Mouse (Mus musculus): ENCODE results near the gene Wwp2. TPM values are rescaled to one million over a fixed set of nuclear protein-coding genes. Genes with fewer than 3 reads are reported as not detected.

The Wwp2 gene
- total and polyA plus RNA-seq, 2 experiments = 11.8 to 15.0 TPM

DNA sequence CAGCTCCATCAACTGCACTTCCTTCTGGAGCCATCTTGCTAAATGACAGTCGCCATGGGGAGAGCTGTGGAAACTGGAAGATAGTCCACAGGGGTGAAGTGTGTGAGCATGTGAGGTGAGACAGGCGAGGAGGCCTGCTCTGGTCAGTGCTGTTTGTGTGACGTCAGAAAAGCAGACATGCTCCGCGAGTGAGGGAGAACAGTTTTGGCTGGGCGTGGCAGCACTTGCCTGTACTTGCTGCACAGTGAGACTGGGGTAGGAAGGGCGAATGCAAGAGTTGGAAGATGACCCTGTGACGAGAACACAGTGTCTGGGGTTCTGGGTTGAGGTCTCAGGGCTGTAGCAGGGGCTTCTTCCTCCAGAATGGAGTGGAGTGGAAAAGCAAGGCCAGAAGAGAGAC lies 110.7 kb downstream of the Wwp2 start:
- WGBS = 96% methylated on average over 8 of the region's 8 CpGs
- no peaks in the 10 kb centered on the region for H3K27me3 ChIP-seq (ENCODE audit: control insufficient read depth, insufficient read depth, low read length)
- no peaks in the 10 kb centered on the region for H3K79me2 ChIP-seq (ENCODE audit: control insufficient read depth, insufficient read depth, low read length)
- TF ChIP-seq CTCF (IDR thresholded peaks at IDR 0.05; ENCODE audit: low read depth, low read length) (no peak), POLR2A (IDR thresholded peaks at IDR 0.05; ENCODE audit: extremely low read depth, insufficient read depth, low read length) (no peak)
- H3K4me1 ChIP-seq (ENCODE audit: control insufficient read depth, insufficient read depth, low read length) = no peaks in the 10 kb centered on the region
- no peak overlapping the region for H3K27ac ChIP-seq (replicated peaks; ENCODE audit: insufficient read depth, low read depth, low read length)
- no peak for DNase-seq (ENCODE audit: extremely low read depth, low read depth, low spot score)
- H3K9ac ChIP-seq (ENCODE audit: low read depth, low read length) = no peak overlapping the region
- peaks cover 3% of the 10 kb centered on the region for H3K36me3 ChIP-seq (ENCODE audit: control insufficient read depth, insufficient read depth, low read length)
- no peak overlapping the region for H3K4me3 ChIP-seq (ENCODE audit: insufficient read depth, low read depth, low read length)

DNA sequence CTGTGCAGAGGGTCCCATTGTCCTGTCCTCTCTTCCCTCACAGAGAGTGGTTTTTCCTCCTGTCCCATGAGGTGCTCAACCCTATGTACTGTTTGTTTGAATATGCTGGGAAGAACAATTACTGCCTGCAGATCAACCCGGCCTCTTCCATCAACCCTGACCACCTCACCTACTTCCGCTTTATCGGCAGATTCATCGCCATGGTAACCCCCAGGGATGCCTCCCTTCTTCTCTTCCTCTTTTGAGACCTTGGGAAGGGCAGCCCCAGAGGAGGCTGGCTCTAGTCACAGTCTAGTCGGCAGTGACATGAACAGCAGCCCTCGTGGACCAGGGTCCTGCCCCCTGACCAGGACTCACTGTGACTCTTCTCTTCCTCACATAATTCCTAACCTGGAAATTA lies 116.1 kb downstream of the Wwp2 start:
- Histone ChIP-seq H3K27me3 (ENCODE audit: control insufficient read depth, insufficient read depth, low read length) (no peaks in the 10 kb centered on the region), H3K9ac (ENCODE audit: low read depth, low read length) (no peak overlapping the region), H3K4me3 (ENCODE audit: insufficient read depth, low read depth, low read length) (no peak overlapping the region), H3K79me2 (ENCODE audit: control insufficient read depth, insufficient read depth, low read length) (no peaks in the 10 kb centered on the region), H3K27ac (replicated peaks; ENCODE audit: insufficient read depth, low read depth, low read length) (no peak overlapping the region), H3K4me1 (ENCODE audit: control insufficient read depth, insufficient read depth, low read length) (no peaks in the 10 kb centered on the region), H3K36me3 (ENCODE audit: control insufficient read depth, insufficient read depth, low read length) (peaks cover 5% of the 10 kb centered on the region)
- no peak for DNase-seq (ENCODE audit: extremely low read depth, low read depth, low spot score)
- TF ChIP-seq CTCF (IDR thresholded peaks at IDR 0.05; ENCODE audit: low read depth, low read length) = no peak
- TF ChIP-seq POLR2A (IDR thresholded peaks at IDR 0.05; ENCODE audit: extremely low read depth, insufficient read depth, low read length) = no peak
- WGBS = 77% methylated on average over 6 of the region's 6 CpGs

DNA sequence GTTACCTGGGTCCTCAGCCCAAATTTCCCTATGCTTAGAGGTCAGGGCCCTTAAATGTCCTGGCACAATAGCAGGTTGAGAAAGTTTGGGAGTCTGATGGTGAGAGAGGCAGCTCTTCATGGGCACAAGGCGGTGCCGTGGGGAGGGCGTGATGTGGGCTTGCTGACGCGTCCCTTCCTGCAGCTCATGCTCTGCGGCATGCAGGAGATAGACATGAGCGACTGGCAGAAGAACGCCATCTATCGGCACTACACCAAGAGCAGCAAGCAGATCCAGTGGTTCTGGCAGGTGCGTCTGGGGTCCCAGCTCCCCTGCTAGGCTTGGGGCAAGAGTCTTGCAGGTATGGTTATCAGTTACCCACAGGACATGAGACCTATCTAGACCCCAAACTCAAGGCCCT lies 119.1 kb downstream of the Wwp2 start:
- Histone ChIP-seq H3K4me1 (ENCODE audit: control insufficient read depth, insufficient read depth, low read length) (no peaks in the 10 kb centered on the region), H3K27ac (replicated peaks; ENCODE audit: insufficient read depth, low read depth, low read length) (no peak overlapping the region), H3K36me3 (ENCODE audit: control insufficient read depth, insufficient read depth, low read length) (0 out of 2 replicates have a peak, but pooled peaks cover 3% of the 10 kb centered on the region), H3K9ac (ENCODE audit: low read depth, low read length) (no peak overlapping the region), H3K27me3 (ENCODE audit: control insufficient read depth, insufficient read depth, low read length) (no peaks in the 10 kb centered on the region), H3K4me3 (ENCODE audit: insufficient read depth, low read depth, low read length) (no peak overlapping the region), H3K79me2 (ENCODE audit: control insufficient read depth, insufficient read depth, low read length) (no peaks in the 10 kb centered on the region)
- 94% methylated on average over 10 of the region's 10 CpGs for WGBS
- DNase-seq (ENCODE audit: extremely low read depth, low read depth, low spot score) = no peak
- no peak for TF ChIP-seq CTCF (IDR thresholded peaks at IDR 0.05; ENCODE audit: low read depth, low read length)
- no peak for TF ChIP-seq POLR2A (IDR thresholded peaks at IDR 0.05; ENCODE audit: extremely low read depth, insufficient read depth, low read length)

DNA sequence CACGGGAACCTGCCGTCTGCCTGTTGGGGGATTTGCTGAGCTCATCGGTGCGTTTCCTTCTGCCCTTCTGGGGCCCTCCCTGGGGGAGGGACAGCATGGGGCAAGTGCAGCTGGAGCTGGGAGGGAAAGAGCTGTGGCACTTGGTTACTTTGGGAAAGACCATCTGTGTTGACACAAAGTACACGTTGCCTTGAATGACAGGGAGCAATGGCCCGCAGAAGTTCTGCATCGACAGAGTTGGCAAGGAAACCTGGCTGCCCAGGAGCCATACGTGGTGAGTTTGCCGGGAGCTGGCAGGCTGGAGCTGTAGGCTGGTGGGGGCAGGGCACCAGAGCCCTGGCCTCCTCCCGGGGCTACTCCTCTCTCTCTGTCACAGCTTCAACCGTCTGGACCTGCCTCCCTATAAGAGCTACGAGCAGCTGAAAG lies 120.4 kb downstream of the Wwp2 start:
- H3K79me2 ChIP-seq (ENCODE audit: control insufficient read depth, insufficient read depth, low read length) = no peaks in the 10 kb centered on the region
- TF ChIP-seq POLR2A (IDR thresholded peaks at IDR 0.05; ENCODE audit: extremely low read depth, insufficient read depth, low read length) = no peak
- no peak for TF ChIP-seq CTCF (IDR thresholded peaks at IDR 0.05; ENCODE audit: low read depth, low read length)
- H3K36me3 ChIP-seq (ENCODE audit: control insufficient read depth, insufficient read depth, low read length) = 0 out of 2 replicates have a peak, but pooled peaks cover 2% of the 10 kb centered on the region

DNA sequence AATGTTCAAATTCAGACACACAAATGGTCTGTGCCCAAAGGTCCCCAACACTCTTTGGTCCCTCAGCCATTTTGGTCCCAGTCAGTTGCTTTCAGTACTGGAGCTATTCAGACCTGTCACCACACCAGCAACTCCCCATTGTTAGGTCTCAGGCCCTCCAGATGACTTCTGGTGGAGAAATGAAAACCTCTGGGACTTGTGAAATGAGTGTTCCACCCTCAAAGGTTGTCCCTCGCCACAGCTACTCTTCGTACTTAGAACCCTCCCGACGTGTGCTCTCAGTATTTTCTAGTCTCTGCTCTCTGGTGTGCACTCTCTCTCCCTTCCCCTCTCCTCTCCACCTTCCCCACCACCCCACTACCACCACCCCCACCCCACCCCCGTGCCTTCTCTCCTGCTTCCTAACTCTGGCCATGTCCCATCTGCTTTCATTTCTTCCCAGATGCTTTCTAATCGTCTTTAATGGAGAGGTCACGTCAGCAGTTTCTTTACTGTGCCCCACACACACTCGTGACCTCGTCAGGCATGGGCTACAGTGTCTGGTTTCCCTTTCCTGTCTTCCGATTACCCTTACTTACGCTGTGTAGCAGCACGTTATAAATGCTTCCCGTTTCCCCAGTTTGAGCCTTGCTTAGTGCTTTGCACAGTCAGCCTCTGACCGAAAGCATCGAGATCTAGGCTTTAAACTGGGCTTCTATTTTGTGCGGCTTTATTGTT lies 124.8 kb downstream of the Wwp2 start:
- peak; percentile 35 for DNase-seq (ENCODE audit: extremely low read depth, low read depth, low spot score)
- Histone ChIP-seq H3K36me3 (ENCODE audit: control insufficient read depth, insufficient read depth, low read length) (no peaks in the 10 kb centered on the region), H3K27me3 (ENCODE audit: control insufficient read depth, insufficient read depth, low read length) (no peaks in the 10 kb centered on the region), H3K79me2 (ENCODE audit: control insufficient read depth, insufficient read depth, low read length) (no peaks in the 10 kb centered on the region), H3K27ac (replicated peaks; ENCODE audit: insufficient read depth, low read depth, low read length) (no peak overlapping the region), H3K4me1 (ENCODE audit: control insufficient read depth, insufficient read depth, low read length) (no peaks in the 10 kb centered on the region), H3K4me3 (ENCODE audit: insufficient read depth, low read depth, low read length) (peak overlapping the region; percentile 27; the same call in 1 of the 2 replicates), H3K9ac (ENCODE audit: low read depth, low read length) (no peak overlapping the region)
- 60% methylated on average over 16 of the region's 16 CpGs for WGBS
- TF ChIP-seq CTCF (IDR thresholded peaks at IDR 0.05; ENCODE audit: low read depth, low read length) = no peak
- no peak for TF ChIP-seq POLR2A (IDR thresholded peaks at IDR 0.05; ENCODE audit: extremely low read depth, insufficient read depth, low read length)

More for the DNA sequence above, 120.4 kb downstream of the Wwp2 start:
- H3K4me3 ChIP-seq (ENCODE audit: insufficient read depth, low read depth, low read length) = no peak overlapping the region
- no peak overlapping the region for H3K9ac ChIP-seq (ENCODE audit: low read depth, low read length)
- H3K27me3 ChIP-seq (ENCODE audit: control insufficient read depth, insufficient read depth, low read length) = no peaks in the 10 kb centered on the region
- no peak for DNase-seq (ENCODE audit: extremely low read depth, low read depth, low spot score)
- no peaks in the 10 kb centered on the region for H3K4me1 ChIP-seq (ENCODE audit: control insufficient read depth, insufficient read depth, low read length)
- WGBS = 70% methylated on average over 12 of the region's 12 CpGs
- no peak overlapping the region for H3K27ac ChIP-seq (replicated peaks; ENCODE audit: insufficient read depth, low read depth, low read length)

DNA sequence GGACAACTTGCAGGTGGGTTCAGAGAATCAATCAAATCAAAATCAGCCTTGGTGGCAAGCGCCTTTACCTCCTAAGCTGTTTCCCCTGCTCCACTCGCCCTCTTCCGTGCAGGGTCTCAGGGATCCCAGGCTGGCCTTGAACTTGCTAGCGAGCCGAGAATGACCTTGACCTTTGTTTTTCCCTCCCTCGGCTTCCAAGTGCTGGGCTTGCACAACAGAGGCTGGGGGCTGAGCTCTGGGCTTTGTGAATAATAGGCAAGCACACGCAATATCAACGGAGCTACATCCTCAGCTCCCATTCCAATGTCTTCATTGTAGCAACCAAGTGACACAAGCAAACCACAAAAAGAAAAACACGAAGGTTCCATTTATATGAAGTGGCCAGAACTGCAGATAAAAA lies 126.0 kb downstream of the Wwp2 start:
- DNase-seq (ENCODE audit: extremely low read depth, low read depth, low spot score) = no peak
- 32% methylated on average over 9 of the region's 9 CpGs for WGBS

More for the DNA sequence above, 126.0 kb downstream of the Wwp2 start:
- Histone ChIP-seq H3K27ac (replicated peaks; ENCODE audit: insufficient read depth, low read depth, low read length) (no peak overlapping the region), H3K36me3 (ENCODE audit: control insufficient read depth, insufficient read depth, low read length) (no peaks in the 10 kb centered on the region), H3K4me3 (ENCODE audit: insufficient read depth, low read depth, low read length) (no peak overlapping the region), H3K27me3 (ENCODE audit: control insufficient read depth, insufficient read depth, low read length) (no peaks in the 10 kb centered on the region), H3K79me2 (ENCODE audit: control insufficient read depth, insufficient read depth, low read length) (no peaks in the 10 kb centered on the region), H3K9ac (ENCODE audit: low read depth, low read length) (no peak overlapping the region), H3K4me1 (ENCODE audit: control insufficient read depth, insufficient read depth, low read length) (no peaks in the 10 kb centered on the region)
- TF ChIP-seq POLR2A (IDR thresholded peaks at IDR 0.05; ENCODE audit: extremely low read depth, insufficient read depth, low read length) (no peak), CTCF (IDR thresholded peaks at IDR 0.05; ENCODE audit: low read depth, low read length) (no peak)
